ENCODE assay signal across 12 mouse cellular contexts in genomic region chr14:64594021-64594561, GRCm38 (mm10).
DNase-seq lines count a peak whose midpoint lies in the region; ATAC-seq lines count a peak whose summit lies in the region.
"Had no signal": no experiment of that assay in that cellular context is flagged by ENCODE, and none has a peak within 500 bp of the region (broad histone marks: within the 10 kb centered on the region; RNA-seq: fewer than 3 reads in every experiment).

No protein-coding gene starts in this region.

- H3K27me3 ChIP-seq in forebrain, embryonic 15.5 days, result no peaks in the 10 kb centered on the region
- no peaks in the 10 kb centered on the region for H3K27me3 ChIP-seq in midbrain, embryonic 15.5 days (replicated peaks)
- H3K27me3 ChIP-seq in heart, embryonic 10.5 days (ENCODE audit: insufficient read depth, poor library complexity, severe bottlenecking), result peaks cover 76% of the 10 kb centered on the region
- peaks cover 45% of the 10 kb centered on the region for H3K27me3 ChIP-seq in kidney, embryonic 16.5 days (ENCODE audit: insufficient read depth, low read length)

- peaks cover 60% of the 10 kb centered on the region for H3K4me1 ChIP-seq in forebrain, embryonic 15.5 days
- peaks cover 46% of the 10 kb centered on the region for H3K4me1 ChIP-seq in midbrain, embryonic 15.5 days
- H3K4me1 ChIP-seq in heart, embryonic 10.5 days, result peaks cover 24% of the 10 kb centered on the region
- H3K4me1 ChIP-seq in kidney, embryonic 16.5 days (ENCODE audit: insufficient read depth, low read length), result peaks cover 19% of the 10 kb centered on the region

- 0 out of 2 replicates have a peak, but pooled peaks cover 4% of the 10 kb centered on the region for H3K36me3 ChIP-seq in forebrain, embryonic 15.5 days
- no peaks in the 10 kb centered on the region for H3K36me3 ChIP-seq in midbrain, embryonic 15.5 days (replicated peaks)
- no peaks in the 10 kb centered on the region for H3K36me3 ChIP-seq in heart, embryonic 10.5 days
- H3K36me3 ChIP-seq in kidney, embryonic 16.5 days (ENCODE audit: insufficient read depth, low read length), result no peaks in the 10 kb centered on the region
- H3K36me3 ChIP-seq: embryonic facial prominence, embryonic 15.5 days had no signal

- peak overlapping the region; percentile 85 for H3K9ac ChIP-seq in forebrain, embryonic 15.5 days (replicated peaks)
- peak overlapping the region; percentile 77 for H3K9ac ChIP-seq in midbrain, embryonic 15.5 days
- no peak overlapping the region for H3K9ac ChIP-seq in kidney, embryonic 16.5 days (replicated peaks; ENCODE audit: low read length)
- H3K9ac ChIP-seq: embryonic facial prominence, embryonic 15.5 days had no signal

- peak; percentile 31 to 44 for DNase-seq in layer of hippocampus, postnatal 36 days
- no peak for DNase-seq in layer of hippocampus, adult 9-11 months
- peak; percentile 60 for DNase-seq in cerebellum, adult 8-10 months
- DNase-seq in heart, embryonic 10.5 days (ENCODE audit: low spot score), result no peak
- no peak for DNase-seq in urinary bladder, postnatal 10 days (ENCODE audit: low spot score)
- DNase-seq: gastrocnemius, postnatal 10 days; lung, adult 18-20 months had no signal

- H3K4me2 ChIP-seq in forebrain, embryonic 15.5 days (replicated peaks), result peak overlapping the region; percentile 95
- peak overlapping the region; percentile 95 for H3K4me2 ChIP-seq in midbrain, embryonic 15.5 days
- no peak overlapping the region for H3K4me2 ChIP-seq in kidney, embryonic 16.5 days (replicated peaks; ENCODE audit: low read depth, low read length)
- H3K4me2 ChIP-seq: embryonic facial prominence, embryonic 15.5 days had no signal

- WGBS in forebrain, embryonic 15.5 days, result 44% methylated on average over 7 of the region's 7 CpGs
- WGBS in midbrain, embryonic 15.5 days, result 20% methylated on average over 7 of the region's 7 CpGs
- 50% methylated on average over 7 of the region's 7 CpGs for WGBS in heart, embryonic 10.5 days
- WGBS in kidney, embryonic 16.5 days, result 65% methylated on average over 7 of the region's 7 CpGs

- H3K4me3 ChIP-seq in forebrain, embryonic 15.5 days, result peak overlapping the region; percentile 59
- H3K4me3 ChIP-seq in midbrain, embryonic 15.5 days, result peak overlapping the region; percentile 86
- H3K4me3 ChIP-seq in heart, embryonic 10.5 days, result no peak overlapping the region
- no peak overlapping the region for H3K4me3 ChIP-seq in kidney, embryonic 16.5 days (ENCODE audit: low read length)
- H3K4me3 ChIP-seq: embryonic facial prominence, embryonic 15.5 days had no signal

- no peaks in the 10 kb centered on the region for H3K9me3 ChIP-seq in forebrain, embryonic 15.5 days
- no peaks in the 10 kb centered on the region for H3K9me3 ChIP-seq in midbrain, embryonic 15.5 days
- H3K9me3 ChIP-seq in heart, embryonic 10.5 days, result no peaks in the 10 kb centered on the region
- H3K9me3 ChIP-seq in kidney, embryonic 16.5 days (ENCODE audit: low read length), result no peaks in the 10 kb centered on the region
- H3K9me3 ChIP-seq: embryonic facial prominence, embryonic 15.5 days had no signal

- no peak for ATAC-seq in forebrain, embryonic 15.5 days (replicated peaks)
- ATAC-seq in midbrain, embryonic 15.5 days (replicated peaks), result no peak
- ATAC-seq in kidney, embryonic 16.5 days (ENCODE audit: low FRiP score, low TSS enrichment), result no peak

- H3K27ac ChIP-seq in forebrain, embryonic 15.5 days (replicated peaks), result peak overlapping the region; percentile 99
- H3K27ac ChIP-seq in midbrain, embryonic 15.5 days, result peak overlapping the region; percentile 100
- H3K27ac ChIP-seq in heart, embryonic 10.5 days, result no peak overlapping the region
- no peak overlapping the region for H3K27ac ChIP-seq in kidney, embryonic 16.5 days (ENCODE audit: low read length)
- H3K27ac ChIP-seq: embryonic facial prominence, embryonic 15.5 days; kidney, postnatal 0 days had no signal

Comparison
In these comparisons a context has a peak if more than half of its experiments do, and no peak if none do; other contexts are left out.
1. DNase-seq: peak in layer of hippocampus, postnatal 36 days (2 of 2) and cerebellum, adult 8-10 months (single experiment); none in layer of hippocampus, adult 9-11 months (single experiment), heart, embryonic 10.5 days (single experiment) and urinary bladder, postnatal 10 days (single experiment).
2. H3K27ac ChIP-seq: peak in forebrain, embryonic 15.5 days (single experiment) and midbrain, embryonic 15.5 days (single experiment); none in heart, embryonic 10.5 days (single experiment) and kidney, embryonic 16.5 days (single experiment).
3. H3K4me3 ChIP-seq: peak in forebrain, embryonic 15.5 days (single experiment) and midbrain, embryonic 15.5 days (single experiment); none in heart, embryonic 10.5 days (single experiment) and kidney, embryonic 16.5 days (single experiment).